Mouse (Mus musculus) adipocyte (in vitro differentiated cells): ENCODE data around the gene Pcdh8.

Source experiments
- DNase-seq: peaks from one replicate; pipeline ENCODE4 v3.0.0-alpha.2; 2016; ENCODE audit warnings: low spot score

The Pcdh8 gene

DNA sequence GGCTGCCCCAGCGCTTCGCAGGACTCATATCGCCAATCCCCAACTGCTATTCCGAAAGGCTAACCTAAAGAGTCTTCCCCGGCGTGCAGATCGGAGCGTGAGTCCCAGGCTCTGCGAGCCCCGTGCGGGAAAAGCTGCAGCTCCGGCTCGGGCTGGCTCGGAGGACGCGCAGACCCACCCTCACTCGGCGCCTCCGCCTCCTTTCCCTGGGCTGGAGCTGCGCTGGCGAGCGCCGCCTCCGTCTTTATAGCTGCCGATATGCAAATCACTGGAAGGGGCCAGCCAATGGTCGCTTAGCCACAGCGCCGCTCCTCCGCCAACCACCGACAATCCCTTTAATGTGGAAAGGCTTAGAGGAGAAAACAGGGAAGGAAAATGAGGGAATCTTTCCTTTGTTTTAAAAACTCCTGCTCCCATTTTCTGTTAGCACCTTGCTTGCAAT lies at the start of gene Pcdh8:
Gene Pcdh8 (minus strand): TSS at position 219 of the 442 bp plus-strand sequence.
- DNase-seq = no peak

GRCm38 (mm10) chr14:79814709-79815108 lies 43.6 kb upstream of the Pcdh8 start:
- DNase-seq = no peak

GRCm38 (mm10) chr14:79814084-79814483 lies 43.0 kb upstream of the Pcdh8 start:
- no peak for DNase-seq

GRCm38 (mm10) chr14:79793179-79793578 lies 22.1 kb upstream of the Pcdh8 start:
- DNase-seq = no peak

- no peak for DNase-seq
Observed at GRCm38 (mm10) chr14:79789535-79789934, 18.4 kb upstream of the Pcdh8 start.

GRCm38 (mm10) chr14:79788656-79789204 lies 17.6 kb upstream of the Pcdh8 start:
- no peak for DNase-seq

DNA sequence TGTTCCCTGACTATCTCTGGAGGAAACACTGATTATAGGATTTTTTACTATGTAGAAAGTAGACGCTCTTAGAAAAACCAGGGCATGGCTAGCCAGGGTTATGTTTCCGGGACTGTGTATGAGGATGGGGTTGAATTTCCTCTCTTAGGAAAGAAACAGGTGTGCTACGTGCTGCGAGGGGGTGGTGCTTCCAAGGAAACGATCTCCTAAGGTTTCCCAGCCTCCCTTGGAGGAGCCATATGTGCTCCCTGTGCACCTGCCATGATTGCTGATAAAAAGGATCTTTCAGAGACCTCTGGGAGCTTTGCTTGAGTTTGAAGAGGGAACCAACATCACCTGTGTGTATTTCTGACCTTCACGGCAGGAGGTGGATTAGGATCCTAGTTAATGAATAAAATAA lies 16.8 kb upstream of the Pcdh8 start:
- no peak for DNase-seq

DNA sequence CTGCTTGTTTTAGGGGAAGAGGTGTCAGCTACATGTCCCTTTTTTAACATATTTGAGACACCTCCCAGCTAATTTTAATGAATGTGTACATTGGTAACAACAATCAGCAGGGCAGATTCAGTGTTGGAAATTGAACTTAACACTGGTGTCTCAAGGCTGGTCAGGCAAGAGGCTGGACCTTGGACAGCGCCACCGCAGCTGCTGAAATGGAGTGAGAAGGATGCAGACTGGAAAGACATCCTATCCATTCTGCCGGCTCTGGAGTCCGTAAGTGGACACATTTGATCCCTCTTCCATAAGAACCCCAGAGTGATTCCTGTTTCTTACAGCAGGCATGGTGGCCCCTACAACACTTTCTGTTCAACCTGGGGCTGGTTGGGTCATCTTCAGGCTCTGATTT lies 14.3 kb upstream of the Pcdh8 start:
- DNase-seq = no peak

GRCm38 (mm10) chr14:79780889-79781288 lies 9.8 kb upstream of the Pcdh8 start:
- DNase-seq = no peak

DNA sequence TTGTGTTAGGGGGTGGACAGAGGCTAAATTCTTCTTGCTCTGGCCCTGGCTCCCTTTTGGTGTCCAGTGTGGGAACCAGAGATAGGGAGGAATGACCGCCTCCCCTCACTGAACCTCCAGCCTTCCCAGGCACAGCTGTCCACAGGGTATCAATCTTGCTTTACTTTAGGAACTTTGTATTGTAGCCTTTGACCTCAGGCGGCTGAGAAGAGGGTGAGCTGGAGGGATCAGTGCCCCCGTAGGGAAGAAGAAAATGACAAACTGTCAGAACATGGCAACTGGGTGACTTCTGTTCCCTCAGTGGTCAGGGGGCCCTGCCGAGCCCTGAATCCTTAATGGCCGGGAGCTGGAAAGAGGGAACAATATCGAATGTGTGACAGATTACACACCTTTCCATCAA lies 9.2 kb upstream of the Pcdh8 start:
- DNase-seq = no peak

GRCm38 (mm10) chr14:79779841-79780240 lies 8.7 kb upstream of the Pcdh8 start:
- DNase-seq = no peak

- DNase-seq = no peak
Observed at GRCm38 (mm10) chr14:79773425-79774391, 2.6 kb upstream of the Pcdh8 start.

- DNase-seq = no peak
Observed at GRCm38 (mm10) chr14:79771802-79772511, 845 bp upstream of the Pcdh8 start.

GRCm38 (mm10) chr14:79770306-79771093 lies 612 bp downstream of the Pcdh8 start:
- DNase-seq = no peak

DNA sequence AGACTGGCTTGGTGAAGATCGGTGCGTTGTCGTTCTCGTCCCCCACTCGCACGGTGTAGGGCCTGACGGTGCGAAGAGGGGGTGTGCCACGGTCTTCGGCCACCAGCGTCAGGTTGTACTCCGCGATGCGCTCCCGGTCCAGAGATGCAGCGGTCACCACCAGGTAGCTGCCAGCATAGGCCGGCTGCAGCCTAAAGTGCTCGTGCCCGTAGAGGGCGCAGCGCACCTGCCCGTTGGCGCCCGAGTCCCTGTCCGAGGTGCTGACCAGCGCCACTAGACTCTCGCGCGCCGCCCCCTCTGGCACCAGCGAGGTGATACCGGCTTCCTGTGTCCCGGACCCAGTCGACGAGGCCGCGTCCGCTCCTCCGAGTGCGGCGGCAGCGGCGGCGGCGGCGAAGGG lies 1.5 kb downstream of the Pcdh8 start:
- no peak for DNase-seq

DNA sequence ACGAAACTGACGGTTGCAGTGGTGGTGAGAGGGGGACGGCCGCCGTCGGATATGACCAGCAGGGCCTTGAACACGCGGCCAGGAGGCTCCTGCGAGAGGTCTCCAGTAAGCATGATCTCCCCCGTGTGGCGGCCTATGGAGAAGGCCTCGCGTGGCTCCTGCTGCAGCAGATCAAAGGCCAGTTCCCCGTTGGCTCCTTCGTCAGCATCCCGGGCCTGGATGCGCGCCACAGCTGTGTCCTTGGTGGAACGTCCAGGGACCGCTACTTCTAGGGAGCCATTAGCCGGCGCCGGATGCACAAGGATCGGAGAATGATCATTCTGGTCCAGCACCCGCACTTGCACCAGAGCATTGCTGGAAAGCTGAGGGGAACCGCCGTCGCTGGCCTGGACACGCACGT lies 2.1 kb downstream of the Pcdh8 start:
- no peak for DNase-seq

DNA sequence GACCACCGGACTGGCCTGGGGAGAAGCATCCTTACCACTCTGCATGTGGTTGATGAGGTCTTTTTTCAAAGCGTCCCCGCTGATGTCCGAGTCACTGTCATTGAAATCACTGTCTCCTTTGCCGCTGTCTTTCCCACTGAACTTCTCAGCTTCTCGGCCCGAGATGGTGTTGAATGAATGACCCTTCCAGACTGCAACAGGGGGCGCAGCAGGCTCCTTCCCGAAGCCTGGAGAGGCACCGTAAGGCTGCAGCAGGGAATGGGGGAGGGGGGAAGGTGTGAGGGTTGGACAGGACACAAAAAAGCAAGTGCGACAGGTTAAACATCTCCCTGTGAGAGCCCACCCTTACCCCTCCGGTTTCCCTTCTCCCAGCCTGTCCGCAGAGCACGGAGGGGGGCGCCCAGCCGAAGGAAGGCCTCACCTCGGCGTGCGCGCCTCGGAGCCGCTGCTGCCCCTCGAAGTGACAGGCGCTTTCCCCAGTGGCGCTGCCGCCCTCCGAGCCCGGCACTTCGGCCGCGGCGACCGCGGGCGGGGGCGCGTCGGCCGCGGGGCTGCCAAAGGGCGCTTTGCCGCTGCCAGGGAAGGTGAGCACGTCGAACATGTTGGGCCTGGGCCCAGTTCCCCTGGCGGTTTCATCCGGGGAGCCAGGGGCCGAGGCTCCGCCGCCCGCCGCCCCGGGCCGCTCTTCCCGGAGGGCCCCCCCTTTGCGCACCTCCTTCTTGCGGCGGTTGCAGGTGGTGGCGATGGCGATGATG lies 2.9 kb downstream of the Pcdh8 start:
- DNase-seq = no peak

GRCm38 (mm10) chr14:79767601-79768000 lies 3.5 kb downstream of the Pcdh8 start:
- no peak for DNase-seq

GRCm38 (mm10) chr14:79765196-79765765 lies 5.8 kb downstream of the Pcdh8 start:
- DNase-seq = no peak

GRCm38 (mm10) chr14:79754601-79755222 lies 16.4 kb downstream of the Pcdh8 start:
- DNase-seq = no peak
